Comparison of ENCODE assay signal across 11 mouse cellular contexts in genomic region chr6:94139952-94140414, GRCm38 (mm10).
A peak's percentile ranks its signal among the peaks of the same experiment; 100 is the strongest.
DNase-seq lines count a peak whose midpoint lies in the region; ATAC-seq and TF ChIP-seq lines count a peak whose summit lies in the region.
"Had no signal": no experiment of that assay in that cellular context is flagged by ENCODE, and none has a peak within 500 bp of the region (broad histone marks: within the 10 kb centered on the region; RNA-seq: fewer than 3 reads in every experiment).

No protein-coding gene starts in this region.

- in situ Hi-C loops in Patski (cut with MboI; ENCODE audit: low pct_unique_long_range_greater_than_20kb) = loop anchor here (10.0 kb wide), 2 partner anchors 55 to 115 kb away; no protein-coding TSS in a partner anchor

- H3K4me2 ChIP-seq in lung, embryonic 14.5 days = no peak overlapping the region
- H3K4me2 ChIP-seq: heart, embryonic 15.5 days; limb, embryonic 12.5 days; neural tube, embryonic 15.5 days had no signal

- CTCF ChIA-PET in Patski (lab: Charles Lee) = interaction anchor here (1.0 to 2.6 kb wide), 11 partner anchors 10 to 60 kb away, joined by 3 to 17 read pairs (median 4); no protein-coding TSS in a partner anchor

- no peak overlapping the region for H3K27ac ChIP-seq in lung, embryonic 14.5 days (ENCODE audit: low read depth)
- H3K27ac ChIP-seq: heart, embryonic 15.5 days; limb, embryonic 12.5 days; neural tube, embryonic 15.5 days had no signal

- peak; percentile 26 to 38 for DNase-seq in heart, postnatal 10 days
- no peak for DNase-seq in heart, postnatal 36 days
- peak; percentile 83 for DNase-seq in lung, embryonic 14.5 days
- DNase-seq in lung, postnatal 14 days = no peak
- peak; percentile 96 for DNase-seq in Patski (ENCODE audit: low read depth, low spot score)
- peak; percentile 18 for DNase-seq in lung, postnatal 25 days (ENCODE audit: low spot score)
- DNase-seq in cerebellum, adult 9-10 months = no peak
- DNase-seq: cerebellum, adult 8-10 months had no signal

- intact Hi-C loops in heart, postnatal 10 days (cut with DNase I) = loop anchor here (2.0 to 10.0 kb wide), 4 partner anchors 59 to 548 kb away; partner anchors contain the start of gene Magi1
- intact Hi-C loops in heart, postnatal 36 days (cut with DNase I) = loop anchor here (2.0 to 5.0 kb wide), 3 partner anchors 59 to 322 kb away; partner anchors contain the start of gene Magi1

- no peaks in the 10 kb centered on the region for H3K4me1 ChIP-seq in lung, embryonic 14.5 days (ENCODE audit: insufficient read depth)
- H3K4me1 ChIP-seq: neural tube, embryonic 15.5 days had no signal

- H3K36me3 ChIP-seq in lung, embryonic 14.5 days (ENCODE audit: insufficient read depth) = no peaks in the 10 kb centered on the region
- H3K36me3 ChIP-seq: heart, embryonic 15.5 days; limb, embryonic 12.5 days; neural tube, embryonic 15.5 days had no signal

- no peak overlapping the region for H3K9ac ChIP-seq in lung, embryonic 14.5 days
- H3K9ac ChIP-seq: heart, embryonic 15.5 days; limb, embryonic 12.5 days; neural tube, embryonic 15.5 days had no signal

- peak; percentile 66 for TF ChIP-seq CTCF in lung, embryonic 14.5 days (IDR thresholded peaks at IDR 0.05; ENCODE audit: low read depth)
- peak; percentile 42 for TF ChIP-seq CTCF in Patski (IDR thresholded peaks at IDR 0.05)

- 69% methylated on average over 3 of the region's 3 CpGs for WGBS in lung, embryonic 14.5 days

- H3K9me3 ChIP-seq in lung, embryonic 14.5 days (ENCODE audit: low read depth, low read length) = no peaks in the 10 kb centered on the region
- H3K9me3 ChIP-seq: heart, embryonic 15.5 days; limb, embryonic 12.5 days; neural tube, embryonic 15.5 days had no signal

- ATAC-seq in lung, embryonic 14.5 days (ENCODE audit: insufficient read depth) = peak; percentile 52; the same call in 1 of the 2 replicates
- peak; percentile 87 for ATAC-seq in Patski

- no peaks in the 10 kb centered on the region for H3K27me3 ChIP-seq in lung, embryonic 14.5 days (ENCODE audit: insufficient read depth, low read length)
- H3K27me3 ChIP-seq in Patski = no peaks in the 10 kb centered on the region
- H3K27me3 ChIP-seq: heart, embryonic 15.5 days; limb, embryonic 12.5 days; neural tube, embryonic 15.5 days had no signal

- POLR2A ChIA-PET in Patski (lab: Charles Lee) = interaction anchor here (0.5 kb wide), 1 partner anchor 14 kb away, joined by 3 read pairs; no protein-coding TSS in a partner anchor

- H3K4me3 ChIP-seq in lung, embryonic 14.5 days (ENCODE audit: low read depth, low read length) = no peak overlapping the region
- H3K4me3 ChIP-seq: heart, embryonic 15.5 days; limb, embryonic 12.5 days; neural tube, embryonic 15.5 days had no signal

Comparison
In these comparisons a context has a peak if more than half of its experiments do, and no peak if none do; other contexts are left out.
1. DNase-seq: peak in heart, postnatal 10 days (2 of 2), lung, embryonic 14.5 days (single experiment), Patski (single experiment) and lung, postnatal 25 days (single experiment); none in heart, postnatal 36 days (0 of 2), lung, postnatal 14 days (single experiment) and cerebellum, adult 9-10 months (single experiment).